In genomic region chr5:3152149-3152865, GRCm38 (mm10) we compare ENCODE assay signal across 8 mouse cellular contexts.
A peak's percentile ranks its signal among the peaks of the same experiment; 100 is the strongest.
DNase-seq lines count a peak whose midpoint lies in the region; ATAC-seq lines count a peak whose summit lies in the region.
"Not testable (repeated sequence)": the region's sequence is repeated elsewhere in the genome, so short reads cannot be mapped to it uniquely, and the experiment has no call there.

No protein-coding gene starts in this region.

- ATAC-seq in granulocyte monocyte progenitor cell, adult 5-6 weeks (replicated peaks; ENCODE audit: poor library complexity, severe bottlenecking), result peak; percentile 99
- ATAC-seq in intestine, embryonic 15.5 days, result peak; percentile 63

- DNase-seq in R1 (ENCODE audit: low read depth, low spot score), result peak; percentile 28
- DNase-seq in embryonic facial prominence, embryonic 10.5 days (ENCODE audit: low spot score), result peak; percentile 60
- DNase-seq in left cerebral cortex, postnatal 14 days (ENCODE audit: low spot score in 2 of 2), result peak; percentile 64 to 75
- DNase-seq in retina, postnatal 1 day, result peak; percentile 67
- peak; percentile 26 for DNase-seq in urinary bladder, postnatal 14 days (ENCODE audit: low spot score)

- not testable (repeated sequence) for H3K9ac ChIP-seq in intestine, embryonic 15.5 days

- not testable (repeated sequence) for H3K4me1 ChIP-seq in embryonic facial prominence, embryonic 10.5 days; intestine, embryonic 15.5 days (replicated peaks)
- H3K4me1 ChIP-seq in megakaryocyte, embryonic 14.5 days, result peaks cover 11% of the 10 kb centered on the region

- intact Hi-C loops in left cerebral cortex, postnatal 14 days (cut with DNase I), result loop anchor here (2.0 kb wide), 1 partner anchor 190 kb away; no protein-coding TSS in a partner anchor

- not testable (repeated sequence) for H3K36me3 ChIP-seq in embryonic facial prominence, embryonic 10.5 days (replicated peaks); intestine, embryonic 15.5 days; megakaryocyte, embryonic 14.5 days (replicated peaks; ENCODE audit: low read length)

- H3K4me3 ChIP-seq in embryonic facial prominence, embryonic 10.5 days, result peak overlapping the region; percentile 51
- H3K4me3 ChIP-seq in intestine, embryonic 15.5 days (replicated peaks), result peak overlapping the region; percentile 20
- H3K4me3 ChIP-seq in megakaryocyte, embryonic 14.5 days (replicated peaks), result peak overlapping the region; percentile 86

- 26% methylated on average over 26 of the region's 26 CpGs for WGBS in embryonic facial prominence, embryonic 10.5 days
- 25% methylated on average over 26 of the region's 26 CpGs for WGBS in intestine, embryonic 15.5 days

- not testable (repeated sequence) for H3K27me3 ChIP-seq in embryonic facial prominence, embryonic 10.5 days (replicated peaks; ENCODE audit: low read depth, poor library complexity, severe bottlenecking); intestine, embryonic 15.5 days (replicated peaks); megakaryocyte, embryonic 14.5 days (replicated peaks)

- H3K9me3 ChIP-seq in embryonic facial prominence, embryonic 10.5 days; intestine, embryonic 15.5 days; megakaryocyte, embryonic 14.5 days: not testable (repeated sequence)

- peak overlapping the region; percentile 57 for H3K4me2 ChIP-seq in intestine, embryonic 15.5 days (replicated peaks)

- H3K27ac ChIP-seq in embryonic facial prominence, embryonic 10.5 days (replicated peaks), result peak overlapping the region; percentile 72
- H3K27ac ChIP-seq in intestine, embryonic 15.5 days, result not testable (repeated sequence)

Comparison
In these comparisons a context has a peak if more than half of its experiments do, and no peak if none do; other contexts are left out.
1. H3K4me3 ChIP-seq: peak in every context shown above with its lines; median percentile 86 in megakaryocyte, embryonic 14.5 days; 51 in embryonic facial prominence, embryonic 10.5 days; 20 in intestine, embryonic 15.5 days.